Mouse (Mus musculus): ENCODE measurements around the gene Cacna1a. TPM values are rescaled to one million over a fixed set of nuclear protein-coding genes. Genes with fewer than 3 reads are reported as not detected.

Cacna1a gene
- polyA plus RNA-seq, 1 experiment from 2014 or later: 6.7 TPM

- ATAC-seq (ENCODE audit: insufficient number of reproducible peaks, insufficient read depth, low FRiP score, low read depth): peak; percentile 94
- Histone ChIP-seq H3K4me3 (ENCODE audit: low read depth, low read length) (peak overlapping the region; percentile 52), H3K9ac (replicated peaks; ENCODE audit: low read depth, low read length) (peak overlapping the region; percentile 69), H3K4me2 (replicated peaks; ENCODE audit: low read depth, low read length) (peak overlapping the region; percentile 77), H3K27me3 (ENCODE audit: control insufficient read depth, insufficient read depth, low read length) (no peaks in the 10 kb centered on the region), H3K27ac (ENCODE audit: low read length) (peak overlapping the region; percentile 92), H3K9me3 (ENCODE audit: control insufficient read depth, low read depth, low read length) (no peaks in the 10 kb centered on the region), H3K4me1 (ENCODE audit: control insufficient read depth, insufficient read depth, low read length) (0 out of 2 replicates have a peak, but pooled peaks cover 8% of the 10 kb centered on the region), H3K36me3 (ENCODE audit: control insufficient read depth, insufficient read depth, low read length) (no peaks in the 10 kb centered on the region)
- WGBS: under 1% methylated on average over 81 of the region's 106 CpGs
Measured at GRCm38 (mm10) chr8:84639162-84640009, 251.1 kb downstream of the Cacna1a start.

GRCm38 (mm10) chr8:84640010-84640588 is 251.9 kb downstream of the Cacna1a start:
- Histone ChIP-seq H3K9ac (replicated peaks; ENCODE audit: low read depth, low read length) (no peak overlapping the region), H3K27me3 (ENCODE audit: control insufficient read depth, insufficient read depth, low read length) (no peaks in the 10 kb centered on the region), H3K27ac (ENCODE audit: low read length) (no peak overlapping the region), H3K36me3 (ENCODE audit: control insufficient read depth, insufficient read depth, low read length) (no peaks in the 10 kb centered on the region), H3K4me3 (ENCODE audit: low read depth, low read length) (peak overlapping the region; percentile 35), H3K4me2 (replicated peaks; ENCODE audit: low read depth, low read length) (peak overlapping the region; percentile 38), H3K9me3 (ENCODE audit: control insufficient read depth, low read depth, low read length) (no peaks in the 10 kb centered on the region), H3K4me1 (ENCODE audit: control insufficient read depth, insufficient read depth, low read length) (0 out of 2 replicates have a peak, but pooled peaks cover 5% of the 10 kb centered on the region)
- ATAC-seq (ENCODE audit: insufficient number of reproducible peaks, insufficient read depth, low FRiP score, low read depth): no peak
- WGBS: 21% methylated on average over 9 of the region's 9 CpGs

- Histone ChIP-seq H3K27ac (ENCODE audit: low read length) (no peak overlapping the region), H3K36me3 (ENCODE audit: control insufficient read depth, insufficient read depth, low read length) (no peaks in the 10 kb centered on the region), H3K4me1 (ENCODE audit: control insufficient read depth, insufficient read depth, low read length) (0 out of 2 replicates have a peak, but pooled peaks cover 1% of the 10 kb centered on the region), H3K4me2 (replicated peaks; ENCODE audit: low read depth, low read length) (no peak overlapping the region), H3K27me3 (ENCODE audit: control insufficient read depth, insufficient read depth, low read length) (no peaks in the 10 kb centered on the region), H3K4me3 (ENCODE audit: low read depth, low read length) (no peak overlapping the region), H3K9me3 (ENCODE audit: control insufficient read depth, low read depth, low read length) (no peaks in the 10 kb centered on the region), H3K9ac (replicated peaks; ENCODE audit: low read depth, low read length) (no peak overlapping the region)
- no peak for ATAC-seq (ENCODE audit: insufficient number of reproducible peaks, insufficient read depth, low FRiP score, low read depth)
- WGBS: 74% methylated on average over 7 of the region's 7 CpGs
Measured at GRCm38 (mm10) chr8:84640617-84641294, 252.5 kb downstream of the Cacna1a start.

GRCm38 (mm10) chr8:84641578-84642361 is 253.5 kb downstream of the Cacna1a start:
- WGBS: 80% methylated on average over 1 of the region's 1 CpGs
- Histone ChIP-seq H3K27ac (ENCODE audit: low read length) (no peak overlapping the region), H3K9ac (replicated peaks; ENCODE audit: low read depth, low read length) (no peak overlapping the region), H3K36me3 (ENCODE audit: control insufficient read depth, insufficient read depth, low read length) (no peaks in the 10 kb centered on the region), H3K9me3 (ENCODE audit: control insufficient read depth, low read depth, low read length) (no peaks in the 10 kb centered on the region), H3K27me3 (ENCODE audit: control insufficient read depth, insufficient read depth, low read length) (no peaks in the 10 kb centered on the region), H3K4me2 (replicated peaks; ENCODE audit: low read depth, low read length) (no peak overlapping the region), H3K4me3 (ENCODE audit: low read depth, low read length) (no peak overlapping the region), H3K4me1 (ENCODE audit: control insufficient read depth, insufficient read depth, low read length) (no peaks in the 10 kb centered on the region)
- no peak for ATAC-seq (ENCODE audit: insufficient number of reproducible peaks, insufficient read depth, low FRiP score, low read depth)

- Histone ChIP-seq H3K27ac (ENCODE audit: low read length) (no peak overlapping the region), H3K4me3 (ENCODE audit: low read depth, low read length) (no peak overlapping the region), H3K27me3 (ENCODE audit: control insufficient read depth, insufficient read depth, low read length) (no peaks in the 10 kb centered on the region), H3K9ac (replicated peaks; ENCODE audit: low read depth, low read length) (no peak overlapping the region), H3K4me2 (replicated peaks; ENCODE audit: low read depth, low read length) (no peak overlapping the region), H3K4me1 (ENCODE audit: control insufficient read depth, insufficient read depth, low read length) (peaks cover 3% of the 10 kb centered on the region; the same call in 1 of the 2 replicates), H3K36me3 (ENCODE audit: control insufficient read depth, insufficient read depth, low read length) (no peaks in the 10 kb centered on the region), H3K9me3 (ENCODE audit: control insufficient read depth, low read depth, low read length) (no peaks in the 10 kb centered on the region)
- 62% methylated on average over 5 of the region's 5 CpGs for WGBS
- ATAC-seq (ENCODE audit: insufficient number of reproducible peaks, insufficient read depth, low FRiP score, low read depth): no peak
Measured at GRCm38 (mm10) chr8:84643019-84643418, 254.8 kb downstream of the Cacna1a start.

GRCm38 (mm10) chr8:84646800-84647199 is 258.6 kb downstream of the Cacna1a start:
- Histone ChIP-seq H3K27ac (ENCODE audit: low read length) (no peak overlapping the region), H3K9me3 (ENCODE audit: control insufficient read depth, low read depth, low read length) (no peaks in the 10 kb centered on the region), H3K4me3 (ENCODE audit: low read depth, low read length) (no peak overlapping the region), H3K4me1 (ENCODE audit: control insufficient read depth, insufficient read depth, low read length) (peaks cover 3% of the 10 kb centered on the region; the same call in 1 of the 2 replicates), H3K27me3 (ENCODE audit: control insufficient read depth, insufficient read depth, low read length) (no peaks in the 10 kb centered on the region), H3K36me3 (ENCODE audit: control insufficient read depth, insufficient read depth, low read length) (no peaks in the 10 kb centered on the region), H3K4me2 (replicated peaks; ENCODE audit: low read depth, low read length) (no peak overlapping the region), H3K9ac (replicated peaks; ENCODE audit: low read depth, low read length) (no peak overlapping the region)
- WGBS: 56% methylated on average over 6 of the region's 6 CpGs
- no peak for ATAC-seq (ENCODE audit: insufficient number of reproducible peaks, insufficient read depth, low FRiP score, low read depth)

- Histone ChIP-seq H3K4me3 (ENCODE audit: low read depth, low read length) (no peak overlapping the region), H3K27me3 (ENCODE audit: control insufficient read depth, insufficient read depth, low read length) (no peaks in the 10 kb centered on the region), H3K9me3 (ENCODE audit: control insufficient read depth, low read depth, low read length) (no peaks in the 10 kb centered on the region), H3K4me2 (replicated peaks; ENCODE audit: low read depth, low read length) (peak overlapping the region; percentile 31), H3K9ac (replicated peaks; ENCODE audit: low read depth, low read length) (no peak overlapping the region), H3K27ac (ENCODE audit: low read length) (no peak overlapping the region), H3K4me1 (ENCODE audit: control insufficient read depth, insufficient read depth, low read length) (peaks cover 3% of the 10 kb centered on the region; the same call in 1 of the 2 replicates), H3K36me3 (ENCODE audit: control insufficient read depth, insufficient read depth, low read length) (no peaks in the 10 kb centered on the region)
- ATAC-seq (ENCODE audit: insufficient number of reproducible peaks, insufficient read depth, low FRiP score, low read depth): no peak
- 3% methylated on average over 14 of the region's 14 CpGs for WGBS
Measured at GRCm38 (mm10) chr8:84647461-84647901, 259.2 kb downstream of the Cacna1a start.

- H3K4me1 ChIP-seq (ENCODE audit: control insufficient read depth, insufficient read depth, low read length): peaks cover 10% of the 10 kb centered on the region
- H3K4me3 ChIP-seq (ENCODE audit: low read depth, low read length): no peak overlapping the region
- no peak overlapping the region for H3K4me2 ChIP-seq (replicated peaks; ENCODE audit: low read depth, low read length)
- WGBS: 49% methylated on average over 3 of the region's 3 CpGs
- H3K27ac ChIP-seq (ENCODE audit: low read length): peak overlapping the region; percentile 61; the same call in 1 of the 2 replicates
- no peak for ATAC-seq (ENCODE audit: insufficient number of reproducible peaks, insufficient read depth, low FRiP score, low read depth)
- no peak overlapping the region for H3K9ac ChIP-seq (replicated peaks; ENCODE audit: low read depth, low read length)
- no peaks in the 10 kb centered on the region for H3K27me3 ChIP-seq (ENCODE audit: control insufficient read depth, insufficient read depth, low read length)
- H3K9me3 ChIP-seq (ENCODE audit: control insufficient read depth, low read depth, low read length): no peaks in the 10 kb centered on the region
- no peaks in the 10 kb centered on the region for H3K36me3 ChIP-seq (ENCODE audit: control insufficient read depth, insufficient read depth, low read length)
Measured at GRCm38 (mm10) chr8:84650213-84650612, 262.0 kb downstream of the Cacna1a start.
